Mouse (Mus musculus) lung, adult 2 months (tissue): ENCODE data around the gene Angpt4. TPM values are rescaled to one million over a fixed set of nuclear protein-coding genes. Genes with fewer than 3 reads are reported as not detected.

Source experiments
- DNase-seq: peaks from one replicate; pipeline ENCODE4 v3.0.0; 2022
- H3K4me1 ChIP-seq: fragments of 200-500 bp; 2 replicates; pipeline ENCODE4 v1.6.1; 2011; ENCODE audit warnings: low read length; ENCODE audit not compliant: control insufficient read depth, insufficient read depth
- H3K4me3 ChIP-seq: fragments of 200-500 bp; replicated peaks from 2 replicates; pipeline ENCODE3; 2011; ENCODE audit warnings: low read depth, mild to moderate bottlenecking, control low read depth, low read length; ENCODE audit errors: extremely low read depth
- CTCF ChIP-seq: fragments of 200-500 bp; IDR thresholded peaks from 2 replicates; pipeline ENCODE4 v1.5.1; 2011; ENCODE audit warnings: mild to moderate bottlenecking, low read length, control low read depth; ENCODE audit not compliant: insufficient read depth
- POLR2A ChIP-seq: fragments of 200-500 bp; IDR thresholded peaks from 2 replicates; pipeline ENCODE4 v1.6.1; 2011; ENCODE audit warnings: low read depth, mild to moderate bottlenecking, control low read depth, low read length, borderline replicate concordance; ENCODE audit errors: extremely low read depth
- WGBS: fragments of 180-500 bp; shearing (Covaris S2); methylation state at CpG from one replicate; pipeline ENCODE4 v1.1.7; 2018; 5-methylcytosine and 5-hydroxymethylcytosine counted together
- polyA plus RNA-seq: library from polyadenylated mRNA; depleted of rRNA; stranded (reverse); fragments of >200 nt; gene quantifications from 2 replicates; pipeline ENCODE4 v1.2.3, GENCODE M21; 2012

Gene Angpt4
- polyA plus RNA-seq, 1 experiment = 4.1 TPM

DNA sequence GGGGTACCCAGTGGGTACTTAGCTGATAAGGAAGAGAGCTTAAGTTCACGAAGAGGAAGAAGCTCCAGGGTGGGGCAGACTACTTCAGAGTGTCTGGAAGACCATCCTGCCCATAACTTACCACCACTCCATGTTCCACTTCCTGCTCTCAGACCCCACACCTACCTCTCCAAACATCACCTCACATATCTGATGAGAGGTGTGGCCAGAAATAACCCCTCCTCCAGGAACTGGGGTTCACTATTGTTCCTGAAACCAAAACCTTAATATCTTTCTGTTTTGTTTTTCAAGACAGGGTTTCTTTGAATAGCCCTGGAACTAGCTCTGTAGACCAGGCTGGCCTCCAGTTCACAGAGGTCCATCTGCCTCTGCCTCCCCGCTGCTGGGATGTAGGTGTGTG is 56.8 kb downstream of the Angpt4 start:
- Histone ChIP-seq H3K4me1 (peaks cover 35% of the 10 kb centered on the region), H3K4me3 (no peak overlapping the region)
- TF ChIP-seq CTCF = no peak
- TF ChIP-seq POLR2A = no peak
- DNase-seq = no peak
- WGBS = 65% methylated on average over 2 of the region's 2 CpGs

- no peak overlapping the region for H3K4me3 ChIP-seq
- 73% methylated on average over 8 of the region's 8 CpGs for WGBS
- no peak for TF ChIP-seq CTCF
- no peak for TF ChIP-seq POLR2A
- H3K4me1 ChIP-seq = peaks cover 33% of the 10 kb centered on the region
- DNase-seq = no peak
Measured at GRCm38 (mm10) chr2:151968451-151968850, 57.4 kb downstream of the Angpt4 start.

DNA sequence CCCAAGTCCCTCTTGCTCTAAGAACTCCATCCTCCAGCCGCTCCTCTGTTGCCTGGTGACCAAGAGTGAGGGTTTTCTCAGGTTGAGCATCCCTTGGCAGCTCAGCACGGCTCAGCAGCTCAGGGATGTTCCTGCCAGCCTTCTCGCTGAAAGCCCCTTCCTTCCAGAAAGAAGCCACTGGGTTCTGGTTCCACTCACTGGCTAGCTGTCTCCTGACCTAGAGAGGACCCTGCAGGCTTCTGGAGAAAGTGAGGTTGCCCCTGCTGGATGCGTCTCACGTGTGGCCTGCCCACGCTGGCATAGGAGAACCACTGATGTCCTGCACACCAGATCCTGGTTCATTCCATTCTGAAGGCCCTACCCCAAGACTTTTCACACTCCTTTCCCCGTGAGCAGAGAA is 58.0 kb downstream of the Angpt4 start:
- DNase-seq = no peak
- Histone ChIP-seq H3K4me1 (peaks cover 35% of the 10 kb centered on the region), H3K4me3 (no peak overlapping the region)
- TF ChIP-seq POLR2A = no peak
- TF ChIP-seq CTCF = no peak
- 80% methylated on average over 7 of the region's 7 CpGs for WGBS

DNA sequence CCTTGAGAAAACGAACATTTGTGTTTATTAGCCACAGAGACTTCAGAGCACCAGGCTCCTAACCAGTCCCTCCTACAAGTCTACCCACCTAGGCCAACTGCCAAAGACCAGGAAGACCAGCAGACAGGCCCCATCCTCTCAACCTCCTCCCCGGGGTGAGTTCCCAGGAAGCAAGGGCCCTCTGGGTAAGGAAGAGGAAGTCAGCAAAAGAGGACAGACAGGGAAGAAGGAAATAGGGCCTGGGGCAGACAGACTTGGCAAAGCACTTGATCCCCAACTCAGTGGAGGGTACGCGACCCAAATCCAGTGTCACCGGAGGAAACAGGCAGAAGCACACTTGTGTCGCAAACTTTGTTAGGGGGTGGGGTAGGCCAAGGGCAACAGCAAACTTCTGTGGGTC is 58.4 kb downstream of the Angpt4 start:
- Histone ChIP-seq H3K4me1 (peaks cover 38% of the 10 kb centered on the region), H3K4me3 (no peak overlapping the region)
- no peak for TF ChIP-seq POLR2A
- TF ChIP-seq CTCF = no peak
- WGBS = 68% methylated on average over 6 of the region's 6 CpGs
- no peak for DNase-seq

DNA sequence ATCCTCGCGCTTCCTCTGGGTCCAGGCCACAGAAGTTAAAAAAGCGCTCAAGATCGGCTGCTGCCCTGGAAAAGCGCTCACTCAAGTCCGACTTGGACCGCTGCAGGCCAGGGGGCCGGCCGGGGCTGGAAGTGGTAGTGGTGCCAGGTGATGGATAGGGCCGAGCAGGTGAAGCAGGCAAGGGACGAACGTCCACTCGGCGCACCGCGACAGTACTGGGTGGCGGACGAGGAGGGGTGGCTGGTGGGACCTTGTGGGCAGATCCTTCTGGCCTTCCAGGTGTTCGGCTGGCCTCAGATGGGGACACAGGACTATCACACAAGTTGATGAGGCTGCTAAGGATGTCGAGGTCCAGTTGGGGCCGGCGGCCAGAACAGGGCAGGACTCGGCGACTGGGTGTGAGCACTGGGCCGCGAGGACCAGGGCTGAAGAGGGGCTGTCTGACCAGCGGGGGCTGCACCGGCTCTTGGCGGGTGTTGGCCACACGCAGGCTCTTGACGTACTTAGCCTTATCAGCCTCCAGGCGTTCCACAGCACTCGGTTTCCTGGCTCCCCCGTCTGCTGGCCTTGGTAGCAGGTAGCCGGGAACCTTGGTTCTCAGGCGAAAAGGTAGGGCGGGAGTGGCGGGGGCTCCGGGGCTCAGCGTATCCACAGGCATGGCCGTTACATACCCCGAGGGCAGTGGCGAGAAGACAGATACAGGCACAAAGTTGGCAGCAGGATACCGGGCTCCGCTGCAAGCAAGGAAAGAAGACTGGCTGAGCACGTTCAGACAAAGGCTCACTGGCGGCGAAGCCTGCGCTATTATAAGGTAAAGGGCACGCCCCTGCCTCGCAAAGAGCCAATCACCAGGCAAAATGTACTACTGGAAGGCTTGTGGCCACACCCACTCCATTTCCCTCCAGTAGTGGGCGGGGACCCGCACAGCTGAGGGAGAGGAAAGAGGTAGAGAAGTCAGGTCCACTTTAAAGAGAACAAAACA is 59.5 kb downstream of the Angpt4 start:
- peaks cover 38% of the 10 kb centered on the region for H3K4me1 ChIP-seq
- peak; percentile 99; the same call in 1 of the 2 replicates for TF ChIP-seq POLR2A
- TF ChIP-seq CTCF = no peak
- H3K4me3 ChIP-seq = no peak overlapping the region
- peak; percentile 93 for DNase-seq
- 50% methylated on average over 53 of the region's 53 CpGs for WGBS

- 78% methylated on average over 5 of the region's 5 CpGs for WGBS
- TF ChIP-seq POLR2A (no peak), CTCF (no peak)
- Histone ChIP-seq H3K4me1 (peaks cover 41% of the 10 kb centered on the region), H3K4me3 (no peak overlapping the region)
- DNase-seq = no peak
Measured at GRCm38 (mm10) chr2:151971748-151972147, 60.7 kb downstream of the Angpt4 start.

DNA sequence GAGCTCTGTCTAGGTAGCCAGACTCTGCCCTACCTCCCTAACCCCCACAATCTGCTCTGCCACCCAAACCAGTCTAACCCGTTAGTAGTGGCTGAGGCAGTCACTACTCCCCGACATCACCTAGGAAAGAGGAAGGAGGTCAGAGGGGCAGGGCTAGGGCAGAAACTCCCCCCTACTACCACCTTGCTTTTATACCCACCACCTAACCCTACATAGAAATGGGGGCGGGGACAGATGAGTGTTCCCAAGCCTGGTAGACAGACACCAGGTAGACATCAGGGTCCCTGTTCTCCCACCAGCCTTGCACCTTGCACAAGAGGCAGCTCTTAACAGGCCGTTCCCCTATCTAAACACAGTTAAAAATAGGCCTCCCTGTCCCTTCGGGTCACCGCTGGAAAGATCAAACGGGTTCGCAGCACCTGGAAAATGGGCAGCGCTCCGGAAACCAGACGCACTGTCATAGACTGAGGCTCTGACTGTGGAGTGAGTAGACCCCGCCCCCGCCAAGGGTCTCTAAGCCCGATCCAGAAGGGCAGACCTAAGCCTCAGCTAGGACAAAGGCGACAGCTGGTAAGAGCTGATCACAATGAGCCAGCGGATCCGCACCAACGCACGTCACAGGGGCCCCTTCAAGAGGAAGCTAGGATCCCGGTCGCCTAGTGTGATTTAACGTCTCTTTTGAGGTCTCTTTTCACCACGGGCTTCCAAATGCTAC is 62.0 kb downstream of the Angpt4 start:
- WGBS = 36% methylated on average over 23 of the region's 23 CpGs
- Histone ChIP-seq H3K4me3 (peak overlapping the region; percentile 59), H3K4me1 (peaks cover 39% of the 10 kb centered on the region)
- 0 out of 2 replicates have a peak, but pooled peaks have one; percentile 10 for TF ChIP-seq POLR2A
- no peak for TF ChIP-seq CTCF
- DNase-seq = no peak

DNA sequence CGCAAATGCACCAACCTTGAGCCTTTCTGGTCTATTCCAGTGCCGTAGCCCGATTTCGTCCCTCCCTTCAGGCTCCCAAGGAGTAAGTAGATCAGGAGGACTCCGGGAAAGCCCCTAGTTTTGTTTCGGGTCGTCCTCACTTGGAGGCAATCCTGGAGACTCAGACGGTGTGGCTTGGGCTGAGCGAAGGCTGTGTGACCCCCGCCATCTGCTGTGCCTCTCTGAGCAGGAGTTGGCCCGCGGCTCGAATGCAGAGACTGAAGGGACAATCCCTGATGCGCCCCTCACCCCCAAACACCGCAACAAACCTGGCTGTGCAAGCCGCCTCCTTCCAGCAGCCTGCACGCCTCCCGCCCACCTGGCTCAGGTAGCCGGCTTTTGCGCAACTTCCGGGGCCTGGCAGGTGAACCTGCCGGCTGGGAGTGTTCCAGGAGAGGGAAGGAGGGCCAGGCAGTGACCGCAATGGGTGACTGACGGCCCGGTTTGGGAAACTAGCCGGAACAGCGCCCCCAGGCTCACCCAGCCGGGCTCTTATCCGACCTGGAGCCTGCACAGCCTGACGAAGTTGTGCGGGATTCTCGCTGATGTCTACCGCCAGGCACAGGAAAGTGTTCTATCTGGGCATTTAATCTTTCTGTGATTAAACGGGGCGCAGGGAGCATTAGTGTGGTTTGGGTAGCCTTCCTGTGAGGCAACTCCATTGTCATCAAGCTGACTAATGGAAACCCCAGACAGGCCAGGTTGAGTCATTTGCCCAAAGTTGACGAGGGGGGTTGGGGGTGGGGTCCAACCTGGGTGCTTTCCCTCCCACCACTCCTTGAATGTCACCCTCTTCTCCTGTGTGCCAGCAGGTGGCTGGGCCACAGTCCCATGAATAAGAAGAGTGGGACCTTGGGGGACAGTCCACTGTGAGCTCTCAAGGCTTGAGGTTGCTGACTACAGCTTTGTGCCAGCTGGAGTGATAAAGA is 62.9 kb downstream of the Angpt4 start:
- DNase-seq = peak; percentile 88
- peak overlapping the region; percentile 59 for H3K4me3 ChIP-seq
- H3K4me1 ChIP-seq = peaks cover 41% of the 10 kb centered on the region
- TF ChIP-seq CTCF = no peak
- TF ChIP-seq POLR2A = no peak
- WGBS = 32% methylated on average over 36 of the region's 36 CpGs

- WGBS = 92% methylated on average over 5 of the region's 5 CpGs
- TF ChIP-seq POLR2A (no peak), CTCF (no peak)
Measured at GRCm38 (mm10) chr2:151975295-151975694, 64.3 kb downstream of the Angpt4 start.

More at GRCm38 (mm10) chr2:151975295-151975694, 64.3 kb downstream of the Angpt4 start:
- no peak for DNase-seq
- H3K4me3 ChIP-seq = no peak overlapping the region
- peaks cover 31% of the 10 kb centered on the region for H3K4me1 ChIP-seq
